Mouse (Mus musculus) hindbrain, embryonic 10.5 days (tissue): ENCODE measurements around the gene Hnrnpul1. TPM values are rescaled to one million over a fixed set of nuclear protein-coding genes. Genes with fewer than 3 reads are reported as not detected.
A peak's percentile ranks its signal among the peaks of the same experiment; 100 is the strongest.
"Not testable (repeated sequence)": the region's sequence is repeated elsewhere in the genome, so short reads cannot be mapped to it uniquely, and the experiment has no call there.

ENCODE experiments used
- DNase-seq: peaks from one replicate; pipeline ENCODE4 v3.0.0-alpha.2; 2017; ENCODE audit warnings: low spot score
- H3K27ac ChIP-seq: fragments of 300-500 bp; sonication (generic); 2 replicates; pipeline ENCODE4 v1.5.1; 2016; ENCODE audit warnings: mild to moderate bottlenecking, moderate library complexity
- H3K27me3 ChIP-seq: fragments of 300-500 bp; sonication (generic); 2 replicates; pipeline ENCODE4 v1.6.1; 2016; ENCODE audit warnings: mild to moderate bottlenecking; ENCODE audit not compliant: poor library complexity, insufficient read depth, severe bottlenecking
- H3K36me3 ChIP-seq: fragments of 300-500 bp; sonication (generic); 2 replicates; pipeline ENCODE4 v1.6.1; 2016; ENCODE audit warnings: mild to moderate bottlenecking, moderate library complexity
- H3K4me1 ChIP-seq: fragments of 300-500 bp; sonication (generic); replicated peaks from 2 replicates; pipeline ENCODE4 v1.6.1; 2016; ENCODE audit warnings: mild to moderate bottlenecking
- H3K4me3 ChIP-seq: fragments of 300-500 bp; sonication (generic); 2 replicates; pipeline ENCODE4 v1.5.1; 2016; ENCODE audit warnings: mild to moderate bottlenecking, moderate library complexity
- H3K9me3 ChIP-seq: fragments of 300-500 bp; sonication (generic); 2 replicates; pipeline ENCODE4 v1.6.1; 2016; ENCODE audit warnings: mild to moderate bottlenecking, moderate library complexity
- WGBS: fragments of 180-500 bp; shearing (Covaris S2); methylation state at CpG from one replicate; pipeline ENCODE4 v1.1.7; 2016; 5-methylcytosine and 5-hydroxymethylcytosine counted together
- polyA plus RNA-seq: library from polyadenylated mRNA; unstranded; fragments of >200 nt; fragmentation: Nextera tagmentation; extraction: Ambion mirVana; gene quantifications from 2 replicates; pipeline ENCODE4 v1.2.1, GENCODE M21; 2016

The Hnrnpul1 gene
- polyA plus RNA-seq, 1 experiment from 2014 or later: 60.5 TPM

GRCm38 (mm10) chr7:25729862-25730261, 24.7 kb downstream of the Hnrnpul1 start:
- no peaks in the 10 kb centered on the region for H3K9me3 ChIP-seq
- 0 out of 2 replicates have a peak, but pooled peaks cover 6% of the 10 kb centered on the region for H3K4me1 ChIP-seq
- 81% methylated on average over 2 of the region's 2 CpGs for WGBS
- H3K27ac ChIP-seq: no peak overlapping the region
- H3K4me3 ChIP-seq: no peak overlapping the region
- no peak for DNase-seq
- no peaks in the 10 kb centered on the region for H3K27me3 ChIP-seq
- H3K36me3 ChIP-seq: peaks cover 99% of the 10 kb centered on the region

GRCm38 (mm10) chr7:25729396-25729795, 25.2 kb downstream of the Hnrnpul1 start:
- Histone ChIP-seq H3K36me3 (peaks cover 99% of the 10 kb centered on the region), H3K4me1 (0 out of 2 replicates have a peak, but pooled peaks cover 6% of the 10 kb centered on the region), H3K27ac (no peak overlapping the region), H3K9me3 (no peaks in the 10 kb centered on the region), H3K27me3 (no peaks in the 10 kb centered on the region), H3K4me3 (no peak overlapping the region)
- no peak for DNase-seq
- 54% methylated on average over 2 of the region's 2 CpGs for WGBS

- no peak overlapping the region for H3K27ac ChIP-seq
- 0 out of 2 replicates have a peak, but pooled peaks cover 6% of the 10 kb centered on the region for H3K4me1 ChIP-seq
- H3K36me3 ChIP-seq: peaks cover 99% of the 10 kb centered on the region
- H3K4me3 ChIP-seq: no peak overlapping the region
- H3K9me3 ChIP-seq: no peaks in the 10 kb centered on the region
- no peak for DNase-seq
- no peaks in the 10 kb centered on the region for H3K27me3 ChIP-seq
- WGBS: 95% methylated on average over 5 of the region's 5 CpGs
Measured at GRCm38 (mm10) chr7:25727800-25728199, 26.8 kb downstream of the Hnrnpul1 start.

- Histone ChIP-seq H3K36me3 (peaks cover 99% of the 10 kb centered on the region), H3K4me3 (no peak overlapping the region), H3K27ac (no peak overlapping the region), H3K4me1 (0 out of 2 replicates have a peak, but pooled peaks cover 6% of the 10 kb centered on the region), H3K9me3 (no peaks in the 10 kb centered on the region), H3K27me3 (no peaks in the 10 kb centered on the region)
- DNase-seq: no peak
- 81% methylated on average over 19 of the region's 19 CpGs for WGBS
Measured at GRCm38 (mm10) chr7:25725886-25726285, 28.7 kb downstream of the Hnrnpul1 start.

DNA sequence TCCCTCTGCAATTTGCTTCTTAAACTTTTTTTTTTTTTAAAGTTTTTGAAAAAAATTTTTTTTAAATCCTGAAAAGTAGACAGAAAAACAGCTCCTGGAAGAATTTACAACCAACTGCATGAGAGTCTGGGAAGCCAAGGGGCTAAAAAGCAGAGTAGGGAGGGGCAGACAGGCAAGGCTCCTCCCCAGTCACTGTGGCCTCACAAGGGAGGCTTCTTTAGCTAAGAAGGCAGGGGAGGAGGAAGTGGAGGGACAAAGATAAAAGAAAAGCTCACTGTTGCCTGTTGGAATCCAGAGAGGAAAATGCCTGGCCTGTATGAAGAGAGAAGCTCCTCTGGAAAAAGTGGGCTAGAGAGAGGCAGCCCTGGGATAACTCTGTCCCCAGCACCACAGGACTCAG, 32.8 kb downstream of the Hnrnpul1 start:
- Histone ChIP-seq H3K36me3 (peaks cover 73% of the 10 kb centered on the region), H3K4me1 (peaks cover 18% of the 10 kb centered on the region)
- DNase-seq, H3K27me3 ChIP-seq, H3K4me3 ChIP-seq, H3K27ac ChIP-seq, H3K9me3 ChIP-seq: not testable (repeated sequence)

DNA sequence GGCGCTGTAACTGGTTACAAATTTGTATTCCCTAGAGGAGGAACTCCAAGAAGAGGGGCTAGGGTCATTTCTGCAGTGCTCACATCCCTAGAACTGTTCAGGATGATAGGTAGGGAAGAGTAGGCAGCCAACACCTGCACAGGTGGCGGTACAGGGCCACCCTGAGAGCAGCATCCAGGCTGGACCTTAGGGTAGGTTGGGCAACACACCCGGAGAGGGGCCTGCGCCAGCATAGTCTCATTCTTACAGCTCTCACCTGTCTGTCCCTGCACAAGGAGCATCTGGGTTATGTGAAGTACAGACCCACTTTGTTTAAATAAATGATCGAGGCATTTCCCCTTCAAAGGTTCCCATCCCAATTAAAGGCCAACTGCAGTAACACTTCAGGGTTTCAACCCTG, 33.8 kb downstream of the Hnrnpul1 start:
- 92% methylated on average over 5 of the region's 5 CpGs for WGBS
- H3K27ac ChIP-seq: no peak overlapping the region
- DNase-seq: no peak
- H3K4me3 ChIP-seq: no peak overlapping the region
- H3K36me3 ChIP-seq: peaks cover 73% of the 10 kb centered on the region
- no peaks in the 10 kb centered on the region for H3K9me3 ChIP-seq
- H3K4me1 ChIP-seq: peaks cover 18% of the 10 kb centered on the region
- H3K27me3 ChIP-seq: no peaks in the 10 kb centered on the region

- Histone ChIP-seq H3K4me3 (peak overlapping the region; percentile 79; the same call in 1 of the 2 replicates), H3K27ac (no peak overlapping the region), H3K4me1 (peaks cover 18% of the 10 kb centered on the region), H3K36me3 (peaks cover 73% of the 10 kb centered on the region), H3K9me3 (0 out of 2 replicates have a peak, but pooled peaks cover 2% of the 10 kb centered on the region), H3K27me3 (no peaks in the 10 kb centered on the region)
- 66% methylated on average over 10 of the region's 10 CpGs for WGBS
- peak; percentile 82 for DNase-seq
Measured at GRCm38 (mm10) chr7:25719761-25720610, 34.6 kb downstream of the Hnrnpul1 start.

GRCm38 (mm10) chr7:25718788-25719417, 35.7 kb downstream of the Hnrnpul1 start, which contains the start of gene Ccdc97:
Ccdc97 (minus strand) TSS chr7:25719088.
- H3K4me3 ChIP-seq: peak within 1 kb of the TSS; percentile 79
- 4% methylated on average over 32 of the region's 32 CpGs for WGBS
- peak within 1 kb of the TSS; percentile 90 for H3K27ac ChIP-seq
- peaks cover 73% of the 10 kb centered on the region for H3K36me3 ChIP-seq
- peak; percentile 90 for DNase-seq
- peaks cover 18% of the 10 kb centered on the region for H3K4me1 ChIP-seq
- no peaks in the 10 kb centered on the region for H3K27me3 ChIP-seq
- H3K9me3 ChIP-seq: 0 out of 2 replicates have a peak, but pooled peaks cover 2% of the 10 kb centered on the region

DNA sequence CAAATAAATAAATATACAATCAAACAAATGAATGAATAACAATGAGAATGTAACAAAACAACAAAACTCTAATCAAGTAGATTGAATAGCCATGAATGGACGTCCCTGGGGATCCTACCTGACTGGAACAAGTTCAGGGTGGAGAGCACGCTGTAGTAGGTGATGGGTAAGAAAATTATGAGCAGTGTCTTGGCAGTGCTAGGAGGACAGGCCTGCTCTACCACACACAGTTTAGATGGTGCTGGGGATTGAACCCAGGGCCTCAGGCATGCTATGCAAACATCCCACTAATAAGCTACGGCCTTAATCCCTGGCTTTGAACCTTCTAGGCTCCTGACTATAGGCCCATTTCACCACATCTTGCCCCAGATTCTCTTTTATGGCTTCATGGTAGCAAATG, 37.1 kb downstream of the Hnrnpul1 start:
- peak overlapping the region; percentile 79 for H3K4me3 ChIP-seq
- 0 out of 2 replicates have a peak, but pooled peaks cover 2% of the 10 kb centered on the region for H3K9me3 ChIP-seq
- no peak overlapping the region for H3K27ac ChIP-seq
- H3K27me3 ChIP-seq: no peaks in the 10 kb centered on the region
- H3K36me3 ChIP-seq: peaks cover 73% of the 10 kb centered on the region
- peaks cover 22% of the 10 kb centered on the region for H3K4me1 ChIP-seq
- no peak for DNase-seq
- WGBS: 93% methylated on average over 3 of the region's 3 CpGs

- H3K27me3 ChIP-seq: no peaks in the 10 kb centered on the region
- peaks cover 38% of the 10 kb centered on the region for H3K4me1 ChIP-seq
- peaks cover 66% of the 10 kb centered on the region for H3K36me3 ChIP-seq
- WGBS: 97% methylated on average over 22 of the region's 22 CpGs
- H3K4me3 ChIP-seq: no peak overlapping the region
- no peak for DNase-seq
- H3K27ac ChIP-seq: no peak overlapping the region
- H3K9me3 ChIP-seq: 0 out of 2 replicates have a peak, but pooled peaks cover 2% of the 10 kb centered on the region
Measured at GRCm38 (mm10) chr7:25715731-25716271, 38.8 kb downstream of the Hnrnpul1 start.

DNA sequence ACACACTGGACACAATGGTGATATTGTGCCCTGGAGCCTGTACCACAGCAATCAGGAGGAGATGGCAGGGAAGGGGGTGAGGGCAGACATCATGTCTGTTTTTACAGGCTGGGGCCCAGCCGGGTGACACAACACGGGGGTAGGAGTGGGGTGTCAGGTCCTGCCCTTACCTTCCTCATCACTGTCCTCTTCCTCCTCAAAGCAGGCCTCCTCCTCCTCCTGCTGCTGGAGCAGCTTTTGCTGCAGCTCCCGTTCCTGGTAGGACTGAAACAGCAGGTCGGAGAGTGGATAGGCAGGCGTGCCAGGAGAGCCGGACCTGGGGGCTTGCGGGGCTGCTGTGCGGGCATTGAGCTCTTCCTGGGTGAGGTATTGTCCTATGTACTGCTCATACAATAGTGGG, 40.0 kb downstream of the Hnrnpul1 start:
- H3K4me1 ChIP-seq: peaks cover 51% of the 10 kb centered on the region
- 94% methylated on average over 8 of the region's 8 CpGs for WGBS

DNA sequence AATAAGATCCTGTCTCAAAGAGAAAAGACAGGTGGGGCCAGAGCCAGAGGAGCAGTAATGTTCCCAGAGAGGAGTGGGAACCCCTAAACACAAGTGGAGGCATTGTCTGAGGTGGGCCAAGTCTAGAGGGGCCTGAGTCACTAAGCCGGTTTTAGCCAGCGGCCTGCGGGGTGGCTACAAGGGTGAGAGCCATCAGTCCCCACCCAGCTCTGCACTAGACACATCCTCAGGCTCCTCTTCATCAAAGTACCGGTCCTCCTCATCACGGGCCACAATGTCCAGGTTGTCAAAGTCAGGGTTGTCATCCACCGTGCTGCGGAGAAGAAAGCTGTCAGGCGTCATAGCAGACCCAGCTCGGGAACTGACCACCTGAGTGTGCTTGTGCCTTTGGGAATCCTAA, 41.8 kb downstream of the Hnrnpul1 start:
- Histone ChIP-seq H3K36me3 (peaks cover 58% of the 10 kb centered on the region), H3K4me1 (peaks cover 47% of the 10 kb centered on the region), H3K27ac (no peak overlapping the region), H3K9me3 (0 out of 2 replicates have a peak, but pooled peaks cover 2% of the 10 kb centered on the region), H3K27me3 (no peaks in the 10 kb centered on the region), H3K4me3 (no peak overlapping the region)
- no peak for DNase-seq
- 91% methylated on average over 9 of the region's 9 CpGs for WGBS

More for the DNA sequence above, 40.0 kb downstream of the Hnrnpul1 start:
- DNase-seq: no peak
- Histone ChIP-seq H3K27me3 (no peaks in the 10 kb centered on the region), H3K4me3 (no peak overlapping the region), H3K27ac (no peak overlapping the region), H3K9me3 (0 out of 2 replicates have a peak, but pooled peaks cover 2% of the 10 kb centered on the region), H3K36me3 (peaks cover 58% of the 10 kb centered on the region)
